Mouse (Mus musculus) erythroblast, embryonic 14.5 days (primary cell): ENCODE results near the gene Riok2.

Experiments
- GATA1 ChIP-seq: IDR thresholded peaks from 2 replicates; pipeline ENCODE4 v1.6.1; 2012; ENCODE audit warnings: low read length, inconsistent platforms, mixed read lengths
- TAL1 ChIP-seq: IDR thresholded peaks from 3 replicates; pipeline ENCODE4 v1.6.1; 2012; ENCODE audit warnings: low read length, inconsistent platforms, mixed read lengths

DNA sequence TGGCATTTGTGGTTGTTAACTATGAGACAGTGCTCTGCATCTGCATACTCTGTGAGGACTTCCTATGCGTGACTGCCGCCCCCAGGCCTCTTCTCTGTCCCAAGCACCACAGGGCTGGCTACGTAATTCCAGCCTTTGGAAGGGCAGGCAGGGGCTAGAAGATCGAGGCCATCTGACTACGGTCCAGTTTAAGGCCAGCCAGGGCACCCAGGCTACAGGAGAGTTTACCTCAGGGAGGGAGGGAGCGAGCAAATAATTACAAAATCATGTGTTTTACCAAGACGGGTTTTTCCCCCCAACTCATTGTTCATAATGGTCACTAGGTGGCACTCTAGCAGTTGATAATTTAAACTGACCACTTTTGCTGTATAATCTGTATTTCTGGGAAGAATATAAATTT is 18.8 kb downstream of the Riok2 start:
- TF ChIP-seq GATA1 (no peak), TAL1 (no peak)
